Mouse (Mus musculus) cerebellum, postnatal 10 days (tissue): ENCODE data around the gene Coasy.

ENCODE experiments used
- DNase-seq, 2 experiments: peaks; one replicate each; pipeline ENCODE4 v3.0.0; 2021; ENCODE audit warnings: mixed read lengths in 2 of 2

The Coasy gene

DNA sequence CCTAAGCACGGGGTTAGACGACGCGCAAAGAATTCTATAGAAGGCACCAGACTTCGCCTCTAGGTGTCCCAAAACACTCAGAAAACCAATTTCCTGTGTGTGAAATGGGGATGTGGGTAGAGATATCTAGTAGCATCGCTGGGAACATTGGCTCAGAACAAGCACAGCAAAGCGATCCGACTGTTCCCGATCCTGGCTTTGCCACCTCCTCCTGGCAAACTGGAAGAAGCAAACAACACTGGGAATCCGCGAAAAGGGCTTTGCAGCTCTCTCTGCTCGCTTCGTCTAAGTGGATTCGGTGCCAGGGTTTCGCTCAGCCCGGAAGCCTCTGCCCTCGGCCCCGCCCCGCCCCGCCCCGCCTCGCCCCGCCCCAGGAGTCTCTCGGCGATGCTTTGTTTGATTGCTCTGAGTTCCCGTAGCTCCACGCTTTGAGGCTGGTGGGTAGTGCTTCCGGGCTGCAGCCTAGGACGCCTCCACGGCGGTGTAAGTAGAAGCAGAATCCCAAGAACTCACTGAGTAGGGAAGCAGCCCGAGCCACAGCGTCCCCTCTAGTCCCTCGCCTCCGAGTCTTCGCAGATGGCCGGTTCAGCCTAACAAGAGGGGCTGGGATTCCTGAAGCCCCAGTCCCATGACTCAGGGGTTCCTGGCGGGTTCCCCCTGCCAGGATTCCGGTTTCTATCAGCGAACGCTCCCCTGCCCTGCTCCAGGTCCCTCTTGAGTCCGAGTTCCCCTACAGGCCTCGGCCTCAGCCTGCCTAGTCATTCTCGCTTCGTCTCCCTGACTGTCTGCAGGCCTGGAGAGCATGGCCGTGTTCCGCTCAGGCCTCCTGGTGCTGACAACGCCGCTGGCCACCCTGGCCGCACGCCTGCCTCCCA lies at the start of gene Coasy:
Gene Coasy (plus strand): TSS at position 358 of the 875 bp plus-strand sequence.
- peak; percentile 95 for DNase-seq

DNA sequence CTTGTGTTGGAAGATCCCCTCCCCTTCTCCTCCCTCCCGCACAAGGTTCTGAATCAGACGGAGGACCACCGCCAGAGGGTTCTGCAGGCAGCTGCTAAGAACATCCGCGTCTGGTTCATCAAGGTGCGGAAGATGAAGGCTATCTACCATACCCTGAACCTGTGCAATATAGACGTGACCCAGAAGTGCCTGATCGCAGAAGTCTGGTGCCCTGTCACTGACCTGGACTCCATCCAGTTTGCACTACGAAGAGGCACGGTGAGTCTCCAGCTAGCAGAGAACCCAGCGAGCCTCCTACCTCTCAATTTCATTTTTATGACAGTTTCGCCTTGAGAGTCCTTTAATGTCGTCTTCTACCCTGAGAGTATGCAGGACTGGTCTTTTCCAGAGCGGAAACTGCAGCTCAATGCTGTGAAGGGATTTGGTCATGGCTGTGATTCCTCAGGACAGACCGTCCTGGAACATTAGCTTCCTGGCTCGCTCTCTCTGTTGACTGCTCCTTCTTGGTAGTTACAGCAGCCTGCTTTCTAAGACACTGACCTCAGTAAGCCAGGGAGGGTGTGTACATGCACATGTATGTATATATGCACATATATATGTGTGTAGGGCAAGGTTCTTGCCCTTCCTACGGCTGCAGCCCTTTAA lies 48.4 kb upstream of the Coasy start:
- DNase-seq: no peak

- no peak for DNase-seq
Observed at GRCm38 (mm10) chr11:101034614-101035327, 47.6 kb upstream of the Coasy start.

DNA sequence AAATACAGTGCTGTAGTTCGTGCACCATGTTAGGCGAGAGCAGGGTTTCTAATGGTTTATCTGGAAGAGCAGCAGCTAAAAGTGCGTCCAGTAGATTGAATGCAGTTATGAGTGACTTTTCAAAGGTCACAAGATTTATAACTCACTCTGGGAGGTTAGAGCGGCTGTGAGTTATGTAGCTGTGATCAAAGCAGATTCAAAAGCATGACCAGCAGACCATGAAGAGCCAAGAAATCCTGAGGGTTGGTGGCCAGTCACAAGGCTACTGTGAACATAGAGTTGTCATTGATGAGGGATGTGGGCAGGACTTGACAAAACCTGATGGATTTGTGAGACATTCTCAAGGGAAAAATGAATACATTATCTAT lies 47.1 kb upstream of the Coasy start:
- DNase-seq: no peak

GRCm38 (mm10) chr11:101037795-101038194 lies 44.6 kb upstream of the Coasy start:
- no peak for DNase-seq

- DNase-seq: peak in 1 of 2 experiments; percentile 38
Observed at GRCm38 (mm10) chr11:101045826-101046225, 36.5 kb upstream of the Coasy start.

GRCm38 (mm10) chr11:101046440-101046839 lies 35.9 kb upstream of the Coasy start:
- DNase-seq: peak in 1 of 2 experiments; percentile 48

DNA sequence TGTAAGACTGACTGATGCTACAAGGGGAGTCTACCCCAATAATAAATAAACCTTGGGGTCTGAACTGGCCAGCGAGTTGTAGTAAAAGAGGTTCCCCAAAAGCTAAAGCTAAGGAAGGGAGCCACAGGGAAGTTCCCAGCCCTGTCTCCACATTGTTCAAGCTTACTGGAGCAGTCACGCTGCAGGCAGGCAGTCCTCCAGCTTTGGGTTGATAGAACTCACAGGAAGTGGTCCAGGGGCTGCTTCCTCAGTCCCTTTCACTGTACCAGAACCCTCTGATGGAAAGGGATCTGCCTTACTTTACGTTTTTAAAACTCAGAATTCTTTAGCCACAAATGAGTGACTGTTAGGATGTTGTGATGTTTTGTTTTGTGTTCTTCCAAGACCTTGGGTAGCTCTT lies 34.9 kb upstream of the Coasy start:
- no peak for DNase-seq

- peak; percentile 73 to 78 for DNase-seq
Observed at GRCm38 (mm10) chr11:101050359-101050758, 32.0 kb upstream of the Coasy start.

DNA sequence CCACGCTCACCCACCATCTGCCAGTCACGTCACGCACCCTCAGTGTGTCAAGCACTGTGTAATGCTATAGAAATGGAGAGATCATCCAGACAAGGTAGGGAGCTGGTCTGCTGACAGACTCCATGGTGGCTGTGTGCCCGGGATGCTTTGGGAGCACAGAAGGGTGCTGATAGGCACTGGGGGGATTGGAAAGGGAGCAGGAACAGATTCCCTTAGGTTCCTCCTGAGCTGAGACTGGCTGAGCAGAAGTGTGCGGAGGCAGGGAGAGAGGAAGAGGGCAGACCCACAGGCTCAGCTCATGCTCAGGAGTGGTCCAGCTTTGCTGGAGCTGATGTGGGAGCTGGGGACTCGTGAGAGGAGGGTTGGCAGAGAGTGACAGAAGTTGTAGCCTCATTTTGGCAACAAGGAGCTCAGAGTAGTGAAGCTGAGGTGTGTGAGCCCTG lies 31.3 kb upstream of the Coasy start:
- peak; percentile 73 for DNase-seq

GRCm38 (mm10) chr11:101051617-101052016 lies 30.7 kb upstream of the Coasy start:
- peak; percentile 58 to 69 for DNase-seq

GRCm38 (mm10) chr11:101052751-101053473 lies 29.5 kb upstream of the Coasy start:
- peak in 1 of 2 experiments; percentile 36 for DNase-seq

DNA sequence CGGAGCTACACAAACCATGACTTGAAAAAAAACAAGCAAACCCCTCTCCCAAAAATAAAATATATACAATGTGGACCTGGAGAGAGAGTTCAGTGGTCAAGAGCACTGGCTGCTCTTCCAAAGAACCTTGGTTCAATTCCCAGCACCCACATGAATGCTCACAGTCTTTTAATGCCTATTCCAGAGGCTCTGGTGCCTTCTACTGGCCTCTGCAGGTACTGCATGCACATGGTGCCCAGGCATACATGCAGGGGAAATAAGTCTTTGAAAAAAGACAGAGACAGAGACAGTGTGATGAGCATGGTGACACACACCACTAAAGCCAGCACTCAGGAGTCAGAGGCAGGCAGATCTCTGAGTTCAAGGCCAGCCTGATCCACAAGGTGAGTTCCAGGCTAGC lies 28.4 kb upstream of the Coasy start:
- DNase-seq: no peak

DNA sequence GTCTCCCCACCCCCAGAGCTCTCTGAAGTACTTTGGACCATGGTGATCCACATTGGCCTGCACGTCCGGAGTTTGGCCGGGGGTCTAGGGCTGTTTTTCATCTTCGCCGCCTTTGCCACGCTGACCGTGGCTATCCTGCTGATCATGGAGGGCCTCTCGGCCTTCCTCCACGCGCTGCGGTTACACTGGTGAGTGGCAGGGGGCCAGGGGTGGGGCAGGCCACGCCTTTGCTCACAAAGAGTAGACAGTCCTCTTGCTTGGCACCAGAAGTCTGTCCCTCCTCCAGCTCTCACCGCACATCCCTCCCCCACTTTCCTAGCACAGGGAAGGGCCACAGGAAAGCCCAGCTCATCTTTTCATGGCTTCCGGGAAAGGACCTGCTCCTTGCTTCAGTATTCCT lies 26.9 kb upstream of the Coasy start:
- DNase-seq: peak in 1 of 2 experiments; percentile 22

DNA sequence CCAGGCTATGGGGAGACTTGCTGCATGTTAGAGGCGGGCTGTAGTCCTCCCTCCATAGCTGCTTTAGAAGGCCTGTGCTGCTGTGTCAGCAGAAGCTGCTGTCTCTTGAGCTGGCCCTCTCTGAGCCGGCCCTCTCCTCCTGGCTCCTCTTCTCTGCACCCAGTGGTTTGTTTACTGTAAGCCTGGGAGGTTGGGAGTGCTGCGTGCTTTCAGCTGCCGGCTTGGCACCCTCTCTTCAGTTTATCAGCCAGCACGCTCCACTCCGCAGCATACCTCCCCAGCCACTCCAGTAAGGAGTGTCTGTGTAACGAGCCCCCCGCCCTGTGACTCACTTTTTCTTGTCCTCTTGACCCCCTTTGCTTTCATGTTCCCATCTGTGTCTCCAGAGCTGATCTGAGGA lies 25.5 kb upstream of the Coasy start:
- peak in 1 of 2 experiments; percentile 10 for DNase-seq

GRCm38 (mm10) chr11:101057860-101058259 lies 24.5 kb upstream of the Coasy start:
- DNase-seq: peak; percentile 95 to 98

- no peak for DNase-seq
Observed at GRCm38 (mm10) chr11:101058726-101059125, 23.6 kb upstream of the Coasy start.

DNA sequence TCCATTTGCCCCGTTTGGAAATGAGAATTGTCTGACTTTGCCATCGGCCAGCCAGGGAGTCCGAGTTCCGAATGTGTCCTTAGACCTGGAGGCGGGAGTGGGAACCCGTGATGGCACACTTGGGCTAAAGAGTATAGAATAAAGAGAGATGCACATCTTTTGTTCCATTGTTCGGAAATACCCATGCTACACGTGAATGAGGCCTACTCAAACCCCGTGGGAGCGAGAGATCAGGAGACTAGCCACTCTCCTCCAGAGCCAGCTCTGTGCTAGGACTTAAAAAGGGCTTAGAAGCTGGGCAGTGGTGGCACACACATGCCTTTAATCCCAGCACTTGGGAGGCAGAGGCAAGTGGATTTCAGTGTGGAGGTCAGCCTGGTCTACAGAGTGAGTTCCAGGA lies 22.9 kb upstream of the Coasy start:
- no peak for DNase-seq

DNA sequence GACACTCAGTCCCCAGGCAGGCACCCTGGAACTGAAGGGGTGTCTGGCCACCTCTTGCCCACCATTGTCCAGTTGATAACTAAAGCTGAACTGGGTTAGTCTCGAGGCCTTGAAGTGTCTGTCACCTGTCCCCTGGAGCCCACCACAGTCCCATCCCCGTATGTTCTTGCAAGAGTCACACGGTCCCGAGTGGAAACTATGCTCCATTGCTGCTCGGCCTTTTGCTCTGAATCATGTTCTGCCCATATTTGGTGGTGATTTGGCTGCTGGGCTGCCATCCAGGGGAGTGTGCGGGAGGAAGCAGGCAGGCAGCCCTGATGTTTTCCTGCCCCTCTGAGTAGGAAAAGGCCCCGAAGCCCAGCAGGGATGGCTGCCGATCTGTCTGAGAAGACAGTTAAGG lies 22.2 kb upstream of the Coasy start:
- DNase-seq: peak; percentile 72 to 79

DNA sequence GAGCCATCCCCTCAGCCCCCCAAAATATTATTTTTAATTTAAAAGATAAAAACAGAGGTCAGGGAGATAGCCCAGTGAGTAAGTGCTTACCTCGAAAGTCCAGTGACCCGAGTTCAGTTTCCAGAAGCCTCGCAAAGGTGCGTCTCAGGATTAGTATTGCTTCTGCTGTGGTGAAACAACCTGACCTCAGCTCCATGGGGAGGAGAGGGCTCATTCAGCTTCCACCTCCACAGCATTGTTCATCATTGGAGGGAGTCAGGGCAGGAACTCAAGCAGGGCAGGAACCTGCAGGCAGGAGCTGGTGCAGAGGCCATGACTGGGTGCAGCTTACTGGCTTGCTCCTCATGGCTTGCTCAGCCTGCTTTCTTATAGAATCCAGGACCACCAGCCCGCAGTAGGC lies 21.3 kb upstream of the Coasy start:
- no peak for DNase-seq

DNA sequence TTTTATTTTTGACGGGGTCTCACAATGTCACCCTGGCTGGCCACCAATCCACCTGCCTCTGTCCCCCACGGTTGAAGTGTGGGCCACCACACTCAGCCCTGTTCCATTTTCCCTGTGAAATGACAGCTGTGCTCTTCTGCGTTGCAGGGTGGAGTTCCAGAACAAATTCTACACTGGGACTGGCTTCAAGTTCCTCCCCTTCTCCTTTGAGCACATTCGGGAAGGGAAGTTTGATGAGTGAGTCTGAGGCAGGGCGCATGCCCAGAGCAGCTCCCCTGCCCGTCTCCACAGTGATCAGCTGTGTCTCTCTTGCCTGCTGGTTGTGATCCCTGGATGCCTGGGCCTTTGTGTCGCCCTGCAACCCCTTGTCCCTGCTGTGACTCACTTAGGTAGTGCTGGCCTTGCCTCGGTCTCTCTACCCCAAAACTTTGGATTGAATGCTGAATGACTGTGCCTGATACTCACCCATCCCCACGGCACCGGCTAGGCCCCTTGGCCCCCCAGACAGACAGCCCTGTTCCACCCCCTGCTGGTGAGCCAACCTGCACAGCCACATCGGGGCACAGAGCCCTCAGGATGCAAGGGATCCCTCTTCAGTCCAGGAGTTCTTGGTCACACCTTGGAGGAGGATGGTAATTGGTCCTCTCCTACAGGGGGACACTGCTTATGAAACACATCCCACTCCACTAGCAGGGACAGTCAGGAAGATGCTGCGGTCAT lies 20.0 kb upstream of the Coasy start:
- no peak for DNase-seq
